Mouse (Mus musculus): ENCODE data around the gene Gipc3. TPM values are rescaled to one million over a fixed set of nuclear protein-coding genes. Genes with fewer than 3 reads are reported as not detected.

Gene Gipc3
- polyA plus RNA-seq, 1 experiment: 0.82 TPM

DNA sequence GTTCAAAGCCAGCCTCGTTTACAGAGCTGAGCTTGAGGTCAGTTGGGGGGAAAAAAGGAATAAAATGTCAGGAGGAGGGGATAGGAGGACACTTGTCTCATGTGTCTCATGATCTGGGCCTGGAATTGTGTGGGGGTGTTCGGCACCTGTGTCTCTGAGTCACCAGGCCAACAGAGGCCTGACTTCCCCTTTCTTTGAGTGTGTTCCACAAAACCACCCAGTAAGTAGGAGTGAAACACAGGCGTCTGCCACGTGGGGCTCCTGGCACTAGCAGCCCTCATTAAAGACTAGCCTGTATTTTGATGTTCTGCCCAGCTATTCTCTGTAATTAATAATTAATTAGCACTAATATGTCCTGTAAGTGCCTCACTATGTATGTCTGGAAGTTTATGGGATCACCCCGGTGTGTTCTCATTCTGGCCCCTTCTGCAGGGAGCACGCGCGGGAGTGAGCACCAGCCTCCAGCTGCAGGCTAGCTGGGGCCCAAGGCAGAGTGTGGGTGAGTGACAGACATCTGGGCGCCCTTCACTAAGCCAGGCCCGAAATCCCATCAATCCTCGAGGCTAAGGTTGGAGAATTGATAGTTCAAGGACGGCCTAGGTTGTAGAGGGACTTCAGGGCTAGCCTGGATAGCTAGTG, 13.4 kb upstream of the Gipc3 start:
- DNase-seq: no peak
- peak overlapping the region; percentile 64 for H3K4me3 ChIP-seq (ENCODE audit: control insufficient read depth, insufficient read depth, low read length)

DNA sequence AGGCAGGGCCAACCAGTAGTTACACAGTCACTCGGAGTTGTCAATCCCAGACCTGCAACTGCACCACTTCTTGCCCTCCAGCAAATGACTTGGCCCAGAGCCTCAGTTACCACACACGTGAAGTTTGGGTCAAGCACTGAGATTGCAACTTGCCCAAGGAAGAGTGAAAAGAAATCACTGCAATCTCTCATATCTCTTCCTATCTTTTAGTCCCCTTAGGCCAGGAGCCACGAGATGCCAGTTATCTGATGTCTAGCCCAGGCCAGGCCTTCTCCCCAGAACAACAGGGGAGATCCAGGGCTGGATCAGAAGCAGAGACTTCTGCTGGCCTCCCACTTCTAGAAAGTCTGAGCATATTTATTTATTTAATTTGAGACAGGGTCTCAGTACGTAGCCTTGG, 12.5 kb upstream of the Gipc3 start:
- H3K4me3 ChIP-seq (ENCODE audit: control insufficient read depth, insufficient read depth, low read length): no peak overlapping the region
- no peaks in the 10 kb centered on the region for H3K36me3 ChIP-seq (ENCODE audit: control insufficient read depth, insufficient read depth, low read length)
- no peaks in the 10 kb centered on the region for H3K27me3 ChIP-seq (ENCODE audit: control insufficient read depth, insufficient read depth, low read length)
- DNase-seq: no peak
- no peak overlapping the region for H3K27ac ChIP-seq (ENCODE audit: control insufficient read depth, insufficient read depth, low read length)
- WGBS: 90% methylated on average over 4 of the region's 4 CpGs
- TF ChIP-seq CTCF (IDR thresholded peaks at IDR 0.05; ENCODE audit: borderline replicate concordance, control insufficient read depth, extremely low read depth, insufficient read depth, low read length, poor library complexity): no peak
- no peak for TF ChIP-seq POLR2A (IDR thresholded peaks at IDR 0.05; ENCODE audit: control insufficient read depth, extremely low read depth, insufficient read depth, low read length, poor library complexity)
- peaks cover 41% of the 10 kb centered on the region for H3K4me1 ChIP-seq (replicated peaks; ENCODE audit: control insufficient read depth, insufficient read depth, low read length)

More for the DNA sequence above, 13.4 kb upstream of the Gipc3 start:
- H3K36me3 ChIP-seq (ENCODE audit: control insufficient read depth, insufficient read depth, low read length): no peaks in the 10 kb centered on the region
- TF ChIP-seq CTCF (IDR thresholded peaks at IDR 0.05; ENCODE audit: borderline replicate concordance, control insufficient read depth, extremely low read depth, insufficient read depth, low read length, poor library complexity) (no peak), POLR2A (IDR thresholded peaks at IDR 0.05; ENCODE audit: control insufficient read depth, extremely low read depth, insufficient read depth, low read length, poor library complexity) (no peak)
- H3K27me3 ChIP-seq (ENCODE audit: control insufficient read depth, insufficient read depth, low read length): no peaks in the 10 kb centered on the region
- WGBS: 17% methylated on average over 12 of the region's 12 CpGs
- peak overlapping the region; percentile 48; the same call in 1 of the 2 replicates for H3K27ac ChIP-seq (ENCODE audit: control insufficient read depth, insufficient read depth, low read length)
- peaks cover 41% of the 10 kb centered on the region for H3K4me1 ChIP-seq (replicated peaks; ENCODE audit: control insufficient read depth, insufficient read depth, low read length)

DNA sequence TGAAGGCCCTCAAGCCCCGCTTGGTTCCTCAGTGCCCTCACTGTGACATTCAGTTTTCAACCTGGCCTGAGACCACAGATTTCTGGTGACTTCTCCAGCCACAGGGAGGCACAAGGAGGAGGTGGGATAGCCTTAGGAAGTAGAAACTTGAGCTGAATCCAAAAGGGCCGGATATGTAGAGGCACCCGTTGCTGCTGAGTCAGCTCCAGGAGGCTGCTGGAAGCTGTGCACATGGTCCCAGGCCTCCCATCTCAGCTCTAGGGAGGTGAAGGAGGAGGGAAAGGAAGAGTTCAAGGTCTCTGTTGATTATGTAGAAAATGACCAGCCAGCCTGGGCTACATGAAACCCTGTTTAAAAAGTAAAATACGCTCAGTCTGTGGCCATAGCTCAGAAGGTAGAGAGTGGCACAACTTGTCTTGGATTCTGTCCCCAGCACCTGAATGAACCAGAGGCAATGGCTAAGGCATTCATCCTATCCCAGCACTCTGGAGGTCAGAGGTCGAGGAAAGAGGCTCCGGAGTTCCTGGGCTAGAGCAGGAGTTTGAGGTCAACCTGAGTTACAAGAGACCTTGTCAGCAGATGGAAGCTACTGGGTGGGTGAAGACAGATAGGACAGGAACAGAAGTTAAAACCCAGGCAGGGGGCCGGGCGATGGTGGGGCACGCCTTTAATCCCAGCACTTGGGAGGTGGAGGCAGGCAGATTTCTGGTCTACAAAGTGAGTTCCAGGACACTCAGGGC, 11.8 kb upstream of the Gipc3 start:
- no peaks in the 10 kb centered on the region for H3K27me3 ChIP-seq (ENCODE audit: control insufficient read depth, insufficient read depth, low read length)
- H3K4me1 ChIP-seq (replicated peaks; ENCODE audit: control insufficient read depth, insufficient read depth, low read length): peaks cover 41% of the 10 kb centered on the region
- no peaks in the 10 kb centered on the region for H3K36me3 ChIP-seq (ENCODE audit: control insufficient read depth, insufficient read depth, low read length)
- no peak for DNase-seq
- no peak overlapping the region for H3K27ac ChIP-seq (ENCODE audit: control insufficient read depth, insufficient read depth, low read length)
- no peak overlapping the region for H3K4me3 ChIP-seq (ENCODE audit: control insufficient read depth, insufficient read depth, low read length)
- 92% methylated on average over 9 of the region's 9 CpGs for WGBS
- no peak for TF ChIP-seq POLR2A (IDR thresholded peaks at IDR 0.05; ENCODE audit: control insufficient read depth, extremely low read depth, insufficient read depth, low read length, poor library complexity)
- TF ChIP-seq CTCF (IDR thresholded peaks at IDR 0.05; ENCODE audit: borderline replicate concordance, control insufficient read depth, extremely low read depth, insufficient read depth, low read length, poor library complexity): no peak

DNA sequence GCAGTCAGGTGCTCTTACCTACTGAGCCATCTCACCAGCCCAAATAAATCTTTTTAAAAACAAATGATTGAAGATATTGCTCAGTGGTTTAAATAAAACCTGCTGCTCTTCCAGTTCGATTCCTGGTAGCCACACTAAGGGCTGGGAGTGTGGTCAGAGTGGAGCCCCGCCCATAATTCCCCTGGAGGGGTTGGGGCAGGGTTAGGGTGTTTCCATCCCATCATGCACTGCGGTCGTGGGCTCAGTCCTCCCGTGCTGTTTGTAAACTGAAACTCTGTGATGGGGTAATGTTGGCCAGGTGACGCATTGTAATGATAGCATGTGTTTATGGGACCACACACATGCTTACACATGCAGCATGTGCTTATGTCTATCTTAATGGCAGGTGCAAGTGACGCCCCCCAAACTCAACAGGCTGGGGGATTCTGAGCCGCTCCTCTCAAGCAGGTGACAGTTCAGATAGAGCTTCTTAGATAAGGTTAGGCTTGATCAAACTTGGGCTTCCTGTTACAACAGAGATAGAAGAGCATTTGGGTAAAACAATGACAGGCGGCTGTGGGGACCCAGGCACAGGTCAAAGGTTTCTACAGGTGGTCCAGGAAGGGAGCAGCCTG, 8.7 kb upstream of the Gipc3 start:
- Histone ChIP-seq H3K27me3 (ENCODE audit: control insufficient read depth, insufficient read depth, low read length) (no peaks in the 10 kb centered on the region), H3K36me3 (ENCODE audit: control insufficient read depth, insufficient read depth, low read length) (no peaks in the 10 kb centered on the region), H3K4me3 (ENCODE audit: control insufficient read depth, insufficient read depth, low read length) (peak overlapping the region; percentile 14; the same call in 1 of the 2 replicates), H3K4me1 (replicated peaks; ENCODE audit: control insufficient read depth, insufficient read depth, low read length) (peaks cover 36% of the 10 kb centered on the region), H3K27ac (ENCODE audit: control insufficient read depth, insufficient read depth, low read length) (peak overlapping the region; percentile 84)
- 8% methylated on average over 9 of the region's 9 CpGs for WGBS
- DNase-seq: peak; percentile 76
- no peak for TF ChIP-seq CTCF (IDR thresholded peaks at IDR 0.05; ENCODE audit: borderline replicate concordance, control insufficient read depth, extremely low read depth, insufficient read depth, low read length, poor library complexity)
- no peak for TF ChIP-seq POLR2A (IDR thresholded peaks at IDR 0.05; ENCODE audit: control insufficient read depth, extremely low read depth, insufficient read depth, low read length, poor library complexity)

DNA sequence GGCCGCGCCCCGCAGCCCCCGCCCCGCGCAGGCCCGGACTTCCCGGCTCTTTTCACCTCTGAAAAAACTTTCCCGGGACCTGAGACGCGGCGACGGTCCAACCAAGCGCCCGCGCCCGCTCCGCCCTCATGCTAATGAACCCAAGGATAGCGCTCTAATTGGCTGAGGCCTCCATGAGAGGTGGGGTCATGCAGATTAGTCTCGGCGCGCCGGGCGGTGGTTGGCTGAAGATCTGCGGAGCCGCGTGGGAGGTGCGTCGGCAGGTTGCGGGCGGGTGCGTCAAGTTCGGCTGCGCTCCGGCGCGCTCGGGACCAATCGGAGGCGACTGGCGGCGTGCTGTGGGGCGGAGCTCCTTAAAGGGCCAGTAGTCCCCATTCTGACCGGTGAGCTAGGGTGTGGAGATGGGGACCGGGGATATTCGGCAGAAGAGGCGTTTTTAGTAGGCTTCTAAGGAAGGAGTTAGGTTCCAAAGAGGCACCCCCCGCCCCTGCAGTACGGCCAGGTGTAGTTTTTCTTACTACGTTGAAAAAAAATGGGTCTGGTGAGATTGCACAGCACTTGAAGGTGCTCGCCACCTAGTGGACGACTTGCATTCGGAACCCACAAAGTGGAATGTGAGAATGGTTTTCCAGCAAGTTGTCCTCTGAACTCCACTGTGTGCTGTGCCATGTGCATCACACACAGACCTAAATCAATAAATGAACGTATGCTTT, 7.4 kb upstream of the Gipc3 start, which contains the start of gene Hmg20b:
Gene Hmg20b (minus strand): TSS at position 130 of the 713 bp plus-strand sequence.
- WGBS: under 1% methylated on average over 54 of the region's 54 CpGs
- TF ChIP-seq CTCF (IDR thresholded peaks at IDR 0.05; ENCODE audit: borderline replicate concordance, control insufficient read depth, extremely low read depth, insufficient read depth, low read length, poor library complexity) (peak; percentile 72; the same call in 1 of the 2 replicates), POLR2A (IDR thresholded peaks at IDR 0.05; ENCODE audit: control insufficient read depth, extremely low read depth, insufficient read depth, low read length, poor library complexity) (peak; percentile 63; the same call in 1 of the 2 replicates)
- Histone ChIP-seq H3K4me1 (replicated peaks; ENCODE audit: control insufficient read depth, insufficient read depth, low read length) (peaks cover 31% of the 10 kb centered on the region), H3K27ac (ENCODE audit: control insufficient read depth, insufficient read depth, low read length) (peak within 1 kb of the TSS; percentile 26; the same call in 1 of the 2 replicates), H3K4me3 (ENCODE audit: control insufficient read depth, insufficient read depth, low read length) (peak within 1 kb of the TSS; percentile 60), H3K36me3 (ENCODE audit: control insufficient read depth, insufficient read depth, low read length) (no peaks in the 10 kb centered on the region), H3K27me3 (ENCODE audit: control insufficient read depth, insufficient read depth, low read length) (no peaks in the 10 kb centered on the region)
- peak; percentile 99 for DNase-seq

DNA sequence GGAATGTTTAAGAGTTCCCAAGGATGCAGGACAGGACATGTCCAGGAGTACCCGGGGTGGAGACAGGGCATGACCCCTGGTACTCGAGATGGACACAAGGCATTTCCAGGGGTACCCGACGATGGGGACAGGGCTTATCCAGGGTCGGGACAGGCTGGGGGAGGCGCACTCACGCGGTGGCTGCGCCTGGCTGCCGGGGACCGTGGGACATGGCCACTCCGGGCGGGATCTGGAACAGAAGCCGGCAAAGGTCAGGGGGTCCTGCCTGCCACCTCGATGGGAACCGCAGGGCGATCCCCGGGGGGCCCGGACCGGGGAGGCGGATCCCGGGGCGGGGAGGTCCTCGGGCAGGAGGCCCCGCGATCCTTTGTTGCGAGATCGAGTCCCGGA, 6.9 kb upstream of the Gipc3 start:
- DNase-seq: no peak
- Histone ChIP-seq H3K27ac (ENCODE audit: control insufficient read depth, insufficient read depth, low read length) (no peak overlapping the region), H3K27me3 (ENCODE audit: control insufficient read depth, insufficient read depth, low read length) (no peaks in the 10 kb centered on the region), H3K36me3 (ENCODE audit: control insufficient read depth, insufficient read depth, low read length) (no peaks in the 10 kb centered on the region), H3K4me3 (ENCODE audit: control insufficient read depth, insufficient read depth, low read length) (peak overlapping the region; percentile 60), H3K4me1 (replicated peaks; ENCODE audit: control insufficient read depth, insufficient read depth, low read length) (peaks cover 31% of the 10 kb centered on the region)
- TF ChIP-seq POLR2A (IDR thresholded peaks at IDR 0.05; ENCODE audit: control insufficient read depth, extremely low read depth, insufficient read depth, low read length, poor library complexity) (no peak), CTCF (IDR thresholded peaks at IDR 0.05; ENCODE audit: borderline replicate concordance, control insufficient read depth, extremely low read depth, insufficient read depth, low read length, poor library complexity) (no peak)
- WGBS: under 1% methylated on average over 29 of the region's 29 CpGs

All from thymus, adult 2 months (tissue).